Mouse (Mus musculus) leukemia stem cell, adult 10-12 weeks (primary cell): ENCODE measurements around the gene Klf12. TPM values are rescaled to one million over a fixed set of nuclear protein-coding genes. Genes with fewer than 3 reads are reported as not detected.

Experiments
- polyA plus RNA-seq: library from polyadenylated mRNA; stranded (reverse); fragments of >175 nt; gene quantifications from 2 replicates; pipeline ENCODE4 v1.2.3, GENCODE M21; 2012; ENCODE audit warnings: low replicate concordance

Gene Klf12
- 0.12 and 0.34 TPM in 2 replicates for polyA plus RNA-seq

GRCm38 (mm10) chr14:100284119-100284860 is at the start of gene Klf12:
Gene Klf12, minus strand, starts transcription at chr14:100284679.

